Mouse (Mus musculus): ENCODE data around the gene Olfr1350.
"Not testable (repeated sequence)": the region's sequence is repeated elsewhere in the genome, so short reads cannot be mapped to it uniquely, and the experiment has no call there.

Gene Olfr1350

GRCm38 (mm10) chr7:6564541-6564940 lies at the start of gene Olfr1350:
Olfr1350 (plus strand) TSS chr7:6564841.
- no peak for DNase-seq (ENCODE audit: low spot score)

- DNase-seq (ENCODE audit: low spot score) = no peak
These were observed 43.0 kb upstream of the Olfr1350 start for GRCm38 (mm10) chr7:6521666-6522065.

- no peak for DNase-seq (ENCODE audit: low spot score)
These were observed 41.8 kb upstream of the Olfr1350 start, which contains the start of gene Olfr1349 for GRCm38 (mm10) chr7:6522850-6523249. Olfr1349 (minus strand) TSS chr7:6522950.

GRCm38 (mm10) chr7:6525001-6525400 lies 39.6 kb upstream of the Olfr1350 start:
- DNase-seq (ENCODE audit: low spot score) = no peak

- DNase-seq (ENCODE audit: low spot score) = no peak
These were observed 38.5 kb upstream of the Olfr1350 start for GRCm38 (mm10) chr7:6526141-6526540.

- DNase-seq (ENCODE audit: low spot score) = no peak
These were observed 21.6 kb downstream of the Olfr1350 start for GRCm38 (mm10) chr7:6586096-6586759.

- not testable (repeated sequence) for DNase-seq (ENCODE audit: low spot score)
These were observed 24.1 kb downstream of the Olfr1350 start for GRCm38 (mm10) chr7:6588766-6589165.

- no peak for DNase-seq (ENCODE audit: low spot score)
These were observed 38.7 kb downstream of the Olfr1350 start for GRCm38 (mm10) chr7:6603331-6603730.

Data from ovary, postnatal 36 days (tissue).